Mouse (Mus musculus) thymus, adult 2 months (tissue): ENCODE measurements around the gene Ttc1.

Source experiments
- CTCF ChIP-seq: fragments of 200-500 bp; IDR thresholded peaks from 2 replicates; pipeline ENCODE4 v1.5.1; 2012; ENCODE audit warnings: mild to moderate bottlenecking, control low read depth, low read length, moderate library complexity, borderline replicate concordance; ENCODE audit not compliant: control insufficient read depth, poor library complexity, insufficient read depth; ENCODE audit errors: extremely low read depth
- POLR2A ChIP-seq: fragments of 200-500 bp; IDR thresholded peaks from 2 replicates; pipeline ENCODE4 v1.6.1; 2012; ENCODE audit warnings: mild to moderate bottlenecking, low read length, control low read depth, moderate library complexity; ENCODE audit not compliant: control insufficient read depth, poor library complexity, insufficient read depth; ENCODE audit errors: extremely low read depth

GRCm38 (mm10) chr11:43723411-43723810, 24.4 kb downstream of the Ttc1 start:
- TF ChIP-seq CTCF (no peak), POLR2A (no peak)
